Comparison of ENCODE assay signal across 32 mouse cellular contexts in genomic region chr16:23908076-23909014, GRCm38 (mm10). TPM values are rescaled to one million over a fixed set of nuclear protein-coding genes. Genes with fewer than 3 reads are reported as not detected.
"Had no signal": no experiment of that assay in that cellular context is flagged by ENCODE, and none has a peak within 500 bp of the region (broad histone marks: within the 10 kb centered on the region; RNA-seq: fewer than 3 reads in every experiment).

No protein-coding gene starts in this region.

RNA-seq across cellular contexts. Expression of gene Sst, which starts 17.6 kb away (rescaled TPM):
- total RNA-seq: heart, postnatal 10 days; heart, postnatal 14 days; heart, postnatal 25 days; heart, postnatal 36 days; heart, postnatal 4 days; hematopoietic stem cell, adult 5-6 weeks had no signal
- polyA plus RNA-seq: heart, embryonic 14.5 days; heart, embryonic 15.5 days; heart, embryonic 16.5 days; heart, postnatal 0 days; inflammation-experienced regulatory T-cells, adult 6 months; kidney, adult 2 months; kidney, postnatal 0 days had no signal

RNA-seq across cellular contexts. Expression of gene Rtp2, which starts 23.8 kb away (rescaled TPM):
- total RNA-seq: heart, postnatal 10 days; heart, postnatal 14 days; heart, postnatal 25 days; heart, postnatal 36 days; heart, postnatal 4 days; hematopoietic stem cell, adult 5-6 weeks; hindbrain, postnatal 0 days; left cerebral cortex, adult 2 months had no signal
- polyA plus RNA-seq: heart, embryonic 12.5 days; heart, embryonic 13.5 days; heart, embryonic 14.5 days; heart, embryonic 15.5 days; heart, embryonic 16.5 days; heart, postnatal 0 days; hindbrain, embryonic 10.5 days; hindbrain, embryonic 11.5 days; hindbrain, embryonic 12.5 days; hindbrain, embryonic 13.5 days; hindbrain, embryonic 14.5 days; hindbrain, embryonic 15.5 days; hindbrain, embryonic 16.5 days; inflammation-experienced regulatory T-cells, adult 6 months; intestine, embryonic 14.5 days; intestine, embryonic 15.5 days; intestine, embryonic 16.5 days; intestine, postnatal 0 days; kidney, adult 2 months; kidney, embryonic 14.5 days; kidney, embryonic 15.5 days; kidney, embryonic 16.5 days; kidney, postnatal 0 days; large intestine, adult 2 months had no signal
